Mouse (Mus musculus): ENCODE results near the gene Slc17a5.
"Not testable (repeated sequence)": the region's sequence is repeated elsewhere in the genome, so short reads cannot be mapped to it uniquely, and the experiment has no call there.

Slc17a5 gene

GRCm38 (mm10) chr9:78558586-78559214 lies 29.1 kb downstream of the Slc17a5 start:
- DNase-seq, result peak; percentile 67

GRCm38 (mm10) chr9:78557041-78557440 lies 30.8 kb downstream of the Slc17a5 start:
- no peak for DNase-seq

GRCm38 (mm10) chr9:78552984-78553383 lies 34.9 kb downstream of the Slc17a5 start:
- peak; percentile 91 for DNase-seq

DNA sequence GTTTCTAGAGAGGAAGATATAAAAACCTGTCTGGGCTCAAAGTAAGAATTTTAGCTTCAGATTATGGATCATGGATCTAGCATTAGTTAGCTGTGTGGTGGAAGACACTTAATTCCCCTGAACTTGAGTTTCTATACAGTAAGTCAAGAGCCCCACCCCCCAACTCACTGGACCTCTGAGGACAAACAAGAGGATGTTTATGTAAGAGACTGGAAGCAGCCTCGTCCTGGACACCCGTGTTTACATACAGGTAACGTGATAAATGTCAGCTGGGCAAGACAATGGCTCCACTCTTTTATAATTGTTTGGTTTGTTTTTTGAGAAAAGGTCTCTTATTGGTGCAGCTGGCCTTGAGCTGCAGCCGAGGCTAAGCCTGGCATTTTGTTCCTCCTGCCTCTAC lies 36.1 kb downstream of the Slc17a5 start:
- no peak for DNase-seq

DNA sequence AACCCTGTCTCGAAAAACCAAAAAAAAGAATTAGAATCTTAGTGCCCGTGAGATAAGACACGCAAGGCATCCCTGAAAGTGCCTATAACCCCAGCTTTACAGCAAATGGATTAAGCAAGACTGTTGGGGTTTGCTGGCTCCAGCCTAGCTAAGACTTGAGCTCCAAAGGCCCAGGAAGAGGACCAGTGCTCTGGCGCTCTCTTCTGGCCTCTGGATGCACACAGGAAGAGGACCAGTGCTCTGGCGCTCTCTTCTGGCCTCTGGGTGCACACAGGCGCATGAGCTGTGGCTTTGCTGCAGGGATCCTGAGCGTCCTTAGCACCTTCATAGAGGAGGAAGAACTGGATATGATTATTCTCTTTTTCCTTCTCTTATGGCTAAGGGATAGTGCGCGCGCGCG lies 40.1 kb downstream of the Slc17a5 start:
- no peak for DNase-seq

- no peak for DNase-seq
Observed at GRCm38 (mm10) chr9:78546944-78547343, 40.9 kb downstream of the Slc17a5 start.

GRCm38 (mm10) chr9:78541758-78542157 lies 46.1 kb downstream of the Slc17a5 start:
- DNase-seq, result no peak

DNA sequence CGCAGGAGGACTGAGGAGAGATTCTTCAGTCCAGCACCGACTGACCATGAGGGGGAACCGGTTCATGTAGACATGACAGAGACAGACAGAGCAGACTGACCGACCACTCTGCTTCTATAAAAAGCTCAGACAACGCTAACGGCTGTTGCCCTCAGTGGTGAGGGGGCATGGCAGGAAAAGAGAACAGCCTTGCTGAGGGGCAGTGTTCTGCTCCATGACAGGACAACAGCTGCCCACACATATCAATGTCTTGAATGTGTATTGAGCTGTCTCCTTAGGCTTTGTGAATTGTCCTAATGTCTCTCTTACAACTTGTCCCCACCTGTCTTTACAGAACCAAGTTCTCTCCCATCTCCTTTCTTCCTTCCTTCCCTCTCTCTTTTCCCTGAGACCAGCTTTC lies 49.4 kb downstream of the Slc17a5 start:
- DNase-seq, result no peak

- DNase-seq, result no peak
Observed at GRCm38 (mm10) chr9:78537154-78537873, 50.5 kb downstream of the Slc17a5 start.

DNA sequence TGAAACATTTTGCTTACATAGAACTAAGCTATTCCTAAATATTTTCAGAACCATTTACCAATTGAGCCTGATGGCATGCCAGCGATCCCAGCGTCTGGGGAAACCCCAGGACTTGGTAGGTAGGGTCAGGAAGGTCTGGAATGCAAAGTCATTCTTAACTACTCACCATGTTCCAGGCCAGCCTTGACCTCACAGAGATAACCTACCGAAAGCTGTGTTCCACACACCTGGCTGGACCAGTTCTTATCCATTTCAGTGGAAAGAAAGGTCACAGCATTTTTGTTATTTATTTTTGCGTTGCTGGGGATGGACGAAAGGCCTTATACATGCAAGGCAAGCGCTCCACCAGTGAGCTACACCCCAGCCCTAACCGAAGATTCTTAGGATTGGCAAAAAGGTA lies 53.2 kb downstream of the Slc17a5 start:
- no peak for DNase-seq

GRCm38 (mm10) chr9:78533296-78533935 lies 54.4 kb downstream of the Slc17a5 start:
- DNase-seq, result peak; percentile 62

DNA sequence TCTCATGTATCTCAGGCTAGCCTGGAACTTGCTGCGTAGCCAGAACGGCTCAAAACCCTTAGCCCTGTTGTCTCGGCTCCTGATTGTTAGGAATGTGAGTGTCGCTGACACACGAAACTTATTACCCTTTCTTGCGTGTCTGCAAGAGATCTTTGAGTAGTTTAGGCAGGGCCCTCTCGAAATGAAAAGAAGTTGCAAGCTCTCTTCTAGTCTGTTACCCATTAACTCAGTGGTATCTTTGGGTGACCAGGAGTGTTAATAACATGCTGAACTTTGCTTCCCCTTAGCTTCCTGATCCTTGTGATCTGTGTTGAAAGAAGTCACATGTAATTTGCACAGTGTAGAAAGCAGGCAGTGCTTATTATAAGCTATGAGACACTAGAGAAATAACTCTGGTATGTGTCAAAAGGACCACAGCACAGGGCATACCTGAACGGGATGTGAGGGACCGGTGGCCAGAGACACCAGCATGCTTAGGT lies 55.5 kb downstream of the Slc17a5 start:
- DNase-seq, result no peak

DNA sequence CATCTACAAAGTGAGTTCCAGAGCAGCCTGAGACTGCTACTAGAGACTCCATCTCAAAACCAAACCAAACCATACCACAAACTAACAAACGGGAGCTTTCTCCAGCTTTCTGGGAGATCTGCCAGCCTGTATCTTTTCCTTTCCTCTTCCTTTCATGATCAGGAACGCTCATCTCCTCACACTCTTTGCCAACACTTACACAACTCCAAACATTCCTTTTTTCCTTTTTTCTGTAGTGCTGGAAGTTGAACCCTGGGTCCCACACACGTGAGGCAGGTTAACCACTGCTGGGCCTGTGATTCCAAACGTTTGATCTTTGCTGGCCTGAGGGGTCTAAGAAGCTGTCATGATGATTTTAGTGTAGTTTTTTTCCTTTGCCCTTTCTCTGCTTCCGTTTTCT lies 56.0 kb downstream of the Slc17a5 start:
- no peak for DNase-seq

- peak; percentile 92 for DNase-seq
Observed at GRCm38 (mm10) chr9:78527767-78528381, 60.0 kb downstream of the Slc17a5 start.

DNA sequence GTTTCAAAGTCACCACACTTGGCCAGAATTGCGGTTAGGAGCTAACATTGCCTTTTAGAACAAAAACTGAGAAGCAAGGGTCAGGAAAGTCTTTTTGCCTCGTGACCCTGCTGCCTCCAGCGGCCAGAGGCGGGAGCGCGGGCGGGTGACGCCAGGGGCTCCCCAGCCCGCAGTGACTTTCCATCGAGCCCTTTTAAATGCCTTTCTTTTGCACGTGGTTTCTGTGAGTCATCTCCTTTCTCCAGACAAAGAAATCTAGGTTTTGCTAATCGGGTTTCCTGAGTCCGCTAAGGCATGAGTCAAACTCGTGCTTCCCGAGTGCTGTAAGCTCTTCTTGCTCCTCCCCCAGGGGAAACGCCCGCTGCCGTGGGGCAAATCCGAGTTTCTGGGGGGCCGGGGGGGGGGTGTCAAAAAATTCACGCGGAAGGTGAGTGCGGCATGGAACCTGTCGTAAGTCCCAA lies 60.5 kb downstream of the Slc17a5 start:
- peak; percentile 89 for DNase-seq

- no peak for DNase-seq
Observed at GRCm38 (mm10) chr9:78526206-78526605, 61.6 kb downstream of the Slc17a5 start.

DNA sequence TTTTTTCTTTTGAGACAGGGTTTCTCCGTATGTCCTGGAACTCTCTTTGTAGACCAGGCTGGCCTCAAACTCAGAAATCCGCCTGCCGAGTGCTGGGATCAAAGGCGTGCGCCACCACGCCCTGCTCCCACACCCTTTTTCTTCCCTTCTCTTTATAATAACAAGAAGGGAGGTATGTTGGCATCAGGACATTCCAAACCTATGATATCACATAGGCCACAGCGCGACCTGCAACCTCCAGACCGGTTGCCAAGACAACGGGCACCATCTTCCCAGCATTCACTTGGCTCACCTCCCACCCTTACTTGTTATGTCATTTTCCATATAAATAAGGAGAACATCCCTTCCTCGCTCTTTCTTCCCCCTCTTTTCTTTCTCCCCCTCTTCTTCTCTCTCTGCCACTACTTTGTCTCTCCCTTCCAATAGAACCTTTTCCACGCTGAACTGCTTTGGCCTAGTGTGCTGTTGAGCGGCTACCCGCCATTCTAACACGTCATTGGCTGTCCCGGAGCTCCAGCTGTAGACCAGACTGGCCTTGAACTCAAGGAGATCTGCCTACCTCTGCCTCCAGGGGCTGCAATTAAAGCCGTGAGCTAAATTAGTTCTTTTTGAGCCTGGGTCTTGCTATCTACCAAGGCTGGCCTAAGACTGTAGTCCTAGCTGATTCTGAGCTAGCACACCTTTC lies 62.2 kb downstream of the Slc17a5 start:
- no peak for DNase-seq

GRCm38 (mm10) chr9:78521689-78522088 lies 66.2 kb downstream of the Slc17a5 start:
- peak; percentile 38 for DNase-seq

DNA sequence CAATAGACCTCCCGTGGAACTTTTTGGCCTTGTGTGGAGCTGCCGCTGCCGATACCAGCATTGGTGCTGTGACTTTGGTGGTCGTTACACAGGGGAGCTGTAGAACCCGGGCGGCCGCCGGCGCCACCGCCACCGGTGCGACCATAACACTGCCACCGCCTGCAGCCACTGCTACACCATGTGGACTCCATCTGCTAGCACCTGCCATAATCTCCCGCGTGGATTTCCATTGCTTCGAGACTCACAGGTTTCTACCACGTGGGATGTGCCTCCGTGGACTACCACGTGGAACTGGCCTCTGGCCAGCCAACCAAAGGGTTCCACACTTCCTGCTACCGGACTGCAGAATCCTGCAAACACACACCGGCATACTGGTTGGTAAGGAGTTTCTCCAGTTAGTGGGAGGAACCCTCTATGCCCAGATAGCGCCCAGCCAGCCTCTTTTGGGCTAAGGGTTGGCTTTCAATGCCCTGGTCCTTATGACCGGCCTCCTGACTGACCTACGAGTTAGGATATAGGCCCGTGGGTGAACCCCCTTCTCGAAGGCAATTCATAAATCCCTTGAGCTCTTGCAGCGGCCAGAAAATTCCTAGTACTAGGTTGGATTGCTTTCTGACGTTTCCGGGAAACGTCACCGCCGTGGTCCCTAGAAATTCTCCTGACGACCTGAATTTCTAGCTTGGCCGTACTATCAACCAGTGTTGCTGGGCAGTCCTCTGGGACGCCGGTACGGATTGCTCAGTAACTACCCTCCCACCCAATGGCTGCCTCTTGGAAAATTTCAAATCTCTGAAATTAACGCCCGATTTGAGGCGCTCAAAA lies 66.8 kb downstream of the Slc17a5 start:
- peak; percentile 80 for DNase-seq

DNA sequence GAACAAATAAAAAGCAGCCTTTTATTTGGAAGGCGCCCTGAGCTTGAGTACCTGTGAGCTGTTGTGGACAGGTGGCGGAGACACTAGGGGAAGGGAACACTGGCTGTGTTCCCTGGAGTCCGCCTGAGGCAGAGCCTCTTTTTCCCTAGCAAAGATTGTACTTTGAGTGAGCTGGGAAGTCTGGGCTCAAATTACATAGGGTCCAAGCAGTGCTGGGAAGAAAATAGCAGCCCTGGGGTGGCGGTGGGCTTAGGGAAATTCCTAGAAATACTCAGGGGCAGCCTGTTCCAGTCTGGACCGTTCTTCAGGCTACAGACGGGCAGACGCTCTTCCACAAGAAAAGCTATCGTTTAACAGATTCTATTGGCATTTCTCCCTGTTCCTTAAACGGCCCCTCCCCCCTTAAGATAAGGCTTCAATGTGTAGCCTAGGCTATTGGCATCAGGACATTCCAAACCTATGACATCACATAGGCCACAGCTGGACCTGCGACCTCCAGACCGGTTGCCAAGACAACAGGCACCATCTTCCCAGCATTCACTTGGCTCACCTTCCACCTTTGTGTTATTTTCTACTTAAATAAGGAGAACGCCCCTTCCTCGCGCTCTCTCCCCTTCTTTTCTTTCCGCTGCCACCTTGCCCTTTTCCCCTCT lies 67.6 kb downstream of the Slc17a5 start:
- DNase-seq, result peak; percentile 69

DNA sequence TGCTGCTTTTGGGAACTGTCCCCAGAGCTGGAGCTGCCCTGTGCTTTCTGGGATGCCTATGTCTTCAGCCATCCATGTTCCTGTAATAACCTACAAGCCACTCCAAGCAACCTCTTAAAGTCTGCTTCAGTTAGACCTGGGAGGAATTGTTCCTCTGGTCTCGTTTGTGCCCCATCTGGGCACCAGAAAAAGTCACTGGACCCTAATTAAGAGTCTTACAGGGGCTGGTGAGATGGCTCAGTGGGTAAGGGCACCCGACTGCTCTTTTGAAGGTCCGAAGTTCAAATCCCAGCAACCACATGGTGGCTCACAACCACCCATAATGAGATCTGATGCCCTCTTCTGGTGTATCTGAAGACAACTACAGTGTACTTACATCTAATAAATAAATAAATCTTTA lies 70.6 kb downstream of the Slc17a5 start:
- DNase-seq, result not testable (repeated sequence)

Measured in kidney, postnatal 10 days (tissue).